Mouse (Mus musculus) midbrain, embryonic 14.5 days (tissue): ENCODE results near the gene Hpse2. TPM values are rescaled to one million over a fixed set of nuclear protein-coding genes. Genes with fewer than 3 reads are reported as not detected.
"Not testable (repeated sequence)": the region's sequence is repeated elsewhere in the genome, so short reads cannot be mapped to it uniquely, and the experiment has no call there.

ENCODE experiments used
- ATAC-seq: fragments of 200-750 bp; cut with Nextera tagmentation; 2 replicates; pipeline ENCODE4 v1.8.0; 2017; ENCODE audit warnings: moderate number of reproducible peaks, moderate library complexity; ENCODE audit not compliant: low FRiP score, low TSS enrichment
- DNase-seq: peaks from one replicate; pipeline ENCODE4 v3.0.0-alpha.2; 2015
- H3K27ac ChIP-seq: fragments of 300-500 bp; sonication (generic); replicated peaks from 2 replicates; pipeline ENCODE4 v1.5.1; 2014; ENCODE audit warnings: mild to moderate bottlenecking, low read depth, low read length, moderate library complexity
- H3K27me3 ChIP-seq: fragments of 300-500 bp; sonication (generic); 2 replicates; pipeline ENCODE4 v1.6.1; 2014; ENCODE audit warnings: low read length, control low read depth, mixed read lengths; ENCODE audit not compliant: control insufficient read depth, insufficient read depth
- H3K36me3 ChIP-seq: fragments of 300-500 bp; sonication (generic); 2 replicates; pipeline ENCODE4 v1.6.1; 2014; ENCODE audit warnings: low read length, control low read depth; ENCODE audit not compliant: control insufficient read depth, insufficient read depth
- H3K4me1 ChIP-seq: fragments of 300-500 bp; sonication (generic); 2 replicates; pipeline ENCODE4 v1.6.1; 2014; ENCODE audit warnings: mild to moderate bottlenecking, antibody characterized with exemption, low read length, control low read depth; ENCODE audit not compliant: control insufficient read depth, insufficient read depth
- H3K4me2 ChIP-seq: fragments of 300-500 bp; sonication (generic); 2 replicates; pipeline ENCODE4 v1.6.1; 2014; ENCODE audit warnings: mild to moderate bottlenecking, low read length, moderate library complexity
- H3K4me3 ChIP-seq: fragments of 300-500 bp; sonication (generic); replicated peaks from 2 replicates; pipeline ENCODE4 v1.5.1; 2014; ENCODE audit warnings: low read depth, low read length
- H3K9ac ChIP-seq: fragments of 300-500 bp; sonication (generic); replicated peaks from 2 replicates; pipeline ENCODE4 v1.6.1; 2014; ENCODE audit warnings: mild to moderate bottlenecking, low read length, moderate library complexity
- H3K9me3 ChIP-seq: fragments of 300-500 bp; sonication (generic); 2 replicates; pipeline ENCODE4 v1.6.1; 2016; ENCODE audit warnings: low read length, control low read depth, mixed read lengths; ENCODE audit not compliant: control insufficient read depth
- WGBS: fragments of 180-500 bp; shearing (Covaris S2); extraction: QIAGEN DNeasy Blood & Tissue Kit; methylation state at CpG from one replicate; pipeline ENCODE4 v1.1.7; 2014; 5-methylcytosine and 5-hydroxymethylcytosine counted together
- polyA plus RNA-seq: library from polyadenylated mRNA; unstranded; fragments of >200 nt; fragmentation: Nextera tagmentation; extraction: Ambion mirVana; gene quantifications from 2 replicates; pipeline ENCODE4 v1.2.1, GENCODE M21; 2014

The Hpse2 gene
- polyA plus RNA-seq, 1 experiment from 2014 or later = not detected

GRCm38 (mm10) chr19:42780156-42780538 lies 608.0 kb downstream of the Hpse2 start:
- Histone ChIP-seq H3K27ac (peak overlapping the region; percentile 87), H3K4me3 (peak overlapping the region; percentile 58), H3K9ac (peak overlapping the region; percentile 47), H3K4me2 (peak overlapping the region; percentile 56)
- H3K36me3 ChIP-seq, H3K27me3 ChIP-seq, H3K9me3 ChIP-seq, DNase-seq, ATAC-seq, H3K4me1 ChIP-seq: not testable (repeated sequence)
- WGBS = 56% methylated on average over 7 of the region's 7 CpGs

- peak within 1 kb of the TSS; percentile 87 for H3K27ac ChIP-seq
- peak; percentile 98 for ATAC-seq
- no peaks in the 10 kb centered on the region for H3K4me1 ChIP-seq
These were observed 608.5 kb downstream of the Hpse2 start, which contains the start of gene Hps1 for GRCm38 (mm10) chr19:42779531-42780155. Gene Hps1, minus strand, starts transcription at chr19:42779978.

GRCm38 (mm10) chr19:42777801-42778200 lies 610.4 kb downstream of the Hpse2 start:
- no peak overlapping the region for H3K27ac ChIP-seq
- H3K9ac ChIP-seq = no peak overlapping the region
- no peak for ATAC-seq
- H3K4me1 ChIP-seq = no peaks in the 10 kb centered on the region
- H3K27me3 ChIP-seq = no peaks in the 10 kb centered on the region
- H3K4me2 ChIP-seq = no peak overlapping the region
- no peak overlapping the region for H3K4me3 ChIP-seq
- WGBS = 86% methylated on average over 5 of the region's 5 CpGs
- H3K9me3 ChIP-seq = no peaks in the 10 kb centered on the region
- no peaks in the 10 kb centered on the region for H3K36me3 ChIP-seq
- no peak for DNase-seq

More at GRCm38 (mm10) chr19:42779531-42780155, 608.5 kb downstream of the Hpse2 start, which contains the start of gene Hps1:
- peak within 1 kb of the TSS; percentile 58 for H3K4me3 ChIP-seq
- no peaks in the 10 kb centered on the region for H3K36me3 ChIP-seq
- H3K9ac ChIP-seq = peak within 1 kb of the TSS; percentile 47
- no peaks in the 10 kb centered on the region for H3K27me3 ChIP-seq
- H3K4me2 ChIP-seq = peak within 1 kb of the TSS; percentile 56
- no peaks in the 10 kb centered on the region for H3K9me3 ChIP-seq
- peak; percentile 95 for DNase-seq
- WGBS = under 1% methylated on average over 42 of the region's 43 CpGs

GRCm38 (mm10) chr19:42776813-42777212 lies 611.3 kb downstream of the Hpse2 start:
- H3K9ac ChIP-seq = no peak overlapping the region
- DNase-seq (peak; percentile 34), ATAC-seq (no peak)
- H3K9me3 ChIP-seq = no peaks in the 10 kb centered on the region
- no peaks in the 10 kb centered on the region for H3K36me3 ChIP-seq
- H3K27me3 ChIP-seq = no peaks in the 10 kb centered on the region
- 97% methylated on average over 1 of the region's 1 CpGs for WGBS
- no peaks in the 10 kb centered on the region for H3K4me1 ChIP-seq
- H3K4me2 ChIP-seq = no peak overlapping the region
- no peak overlapping the region for H3K27ac ChIP-seq
- no peak overlapping the region for H3K4me3 ChIP-seq

GRCm38 (mm10) chr19:42770141-42770872 lies 617.8 kb downstream of the Hpse2 start:
- no peak overlapping the region for H3K4me3 ChIP-seq
- H3K27me3 ChIP-seq = no peaks in the 10 kb centered on the region
- peaks cover 17% of the 10 kb centered on the region; the same call in 1 of the 2 replicates for H3K36me3 ChIP-seq
- WGBS = 77% methylated on average over 23 of the region's 23 CpGs
- no peak for DNase-seq
- no peak overlapping the region for H3K4me2 ChIP-seq
- no peaks in the 10 kb centered on the region for H3K9me3 ChIP-seq
- no peak for ATAC-seq
- no peaks in the 10 kb centered on the region for H3K4me1 ChIP-seq
- no peak overlapping the region for H3K9ac ChIP-seq
- no peak overlapping the region for H3K27ac ChIP-seq

GRCm38 (mm10) chr19:42769648-42770047 lies 618.5 kb downstream of the Hpse2 start:
- no peak for ATAC-seq
- H3K4me3 ChIP-seq = no peak overlapping the region
- H3K36me3 ChIP-seq = peaks cover 17% of the 10 kb centered on the region; the same call in 1 of the 2 replicates
- no peak overlapping the region for H3K27ac ChIP-seq
- no peak overlapping the region for H3K9ac ChIP-seq
- H3K4me1 ChIP-seq = no peaks in the 10 kb centered on the region
- WGBS = 92% methylated on average over 10 of the region's 10 CpGs
- no peaks in the 10 kb centered on the region for H3K9me3 ChIP-seq
- no peaks in the 10 kb centered on the region for H3K27me3 ChIP-seq
- no peak for DNase-seq
- no peak overlapping the region for H3K4me2 ChIP-seq

- 70% methylated on average over 8 of the region's 8 CpGs for WGBS
These were observed 620.8 kb downstream of the Hpse2 start for GRCm38 (mm10) chr19:42767361-42767760.

GRCm38 (mm10) chr19:42764398-42764797 lies 623.8 kb downstream of the Hpse2 start:
- Histone ChIP-seq H3K4me1 (no peaks in the 10 kb centered on the region), H3K27ac (no peak overlapping the region), H3K4me3 (no peak overlapping the region), H3K27me3 (no peaks in the 10 kb centered on the region), H3K9ac (no peak overlapping the region), H3K36me3 (peaks cover 9% of the 10 kb centered on the region; the same call in 1 of the 2 replicates), H3K9me3 (no peaks in the 10 kb centered on the region), H3K4me2 (no peak overlapping the region)
- 85% methylated on average over 10 of the region's 10 CpGs for WGBS
- ATAC-seq (no peak), DNase-seq (no peak)

More at GRCm38 (mm10) chr19:42767361-42767760, 620.8 kb downstream of the Hpse2 start:
- Histone ChIP-seq H3K27me3 (no peaks in the 10 kb centered on the region), H3K4me3 (no peak overlapping the region), H3K36me3 (peaks cover 17% of the 10 kb centered on the region; the same call in 1 of the 2 replicates), H3K9ac (no peak overlapping the region), H3K4me2 (no peak overlapping the region), H3K9me3 (no peaks in the 10 kb centered on the region), H3K4me1 (no peaks in the 10 kb centered on the region), H3K27ac (no peak overlapping the region)
- DNase-seq = no peak
- ATAC-seq = no peak
